Mouse (Mus musculus): ENCODE results near the gene Gm2a.
A peak's percentile ranks its signal among the peaks of the same experiment; 100 is the strongest.

Gene Gm2a

DNA sequence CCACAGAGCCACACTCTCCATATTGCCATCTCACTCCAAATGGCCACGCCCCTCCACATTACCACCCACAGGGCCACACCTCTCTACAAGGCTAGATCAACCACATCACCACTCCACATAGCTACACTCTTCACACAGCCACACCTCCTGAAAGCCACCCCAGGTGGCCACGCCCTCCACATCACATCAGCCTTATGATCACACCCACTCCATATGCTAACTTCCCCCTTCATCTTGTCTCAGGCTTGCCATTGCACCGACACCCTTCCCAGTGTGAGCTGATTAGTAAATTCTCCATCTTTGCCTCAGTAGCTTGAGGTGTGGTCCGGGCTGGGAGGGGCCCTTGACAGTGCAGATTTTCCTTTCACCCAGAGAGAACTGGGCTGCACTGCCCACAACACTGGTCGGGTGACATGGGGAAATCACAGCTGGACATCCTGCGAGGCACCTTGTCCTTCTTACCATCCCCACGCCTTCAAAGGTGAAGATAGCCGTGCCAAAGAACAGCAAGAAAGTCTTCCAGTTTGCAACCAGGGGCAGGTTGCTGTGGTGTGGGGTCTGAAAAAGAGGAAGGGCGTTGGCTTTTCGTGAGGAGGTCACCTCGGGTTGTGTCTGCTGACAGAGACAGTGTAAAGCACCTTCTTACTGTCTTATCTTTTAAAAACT is 33.3 kb downstream of the Gm2a start:
- DNase-seq (ENCODE audit: low read depth) = no peak

DNA sequence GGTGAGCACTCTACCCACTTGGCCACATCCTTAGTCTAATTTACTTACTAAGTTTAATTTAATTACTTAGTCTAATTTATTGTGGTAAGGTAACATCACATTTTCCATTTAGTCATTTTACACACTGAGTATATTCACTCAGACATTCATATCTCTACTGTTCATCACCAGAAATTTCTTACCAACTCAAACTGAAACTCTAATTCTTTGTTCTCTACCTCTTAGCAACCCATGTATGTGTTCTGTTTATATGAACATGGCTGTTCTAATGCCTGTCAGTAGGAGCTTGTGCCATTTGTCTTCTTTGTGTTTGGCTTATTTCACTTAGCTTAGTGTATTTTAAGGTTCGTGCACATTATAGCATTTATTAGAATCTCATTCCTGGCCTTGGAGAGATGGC is 34.0 kb downstream of the Gm2a start:
- no peak for DNase-seq (ENCODE audit: low read depth)

DNA sequence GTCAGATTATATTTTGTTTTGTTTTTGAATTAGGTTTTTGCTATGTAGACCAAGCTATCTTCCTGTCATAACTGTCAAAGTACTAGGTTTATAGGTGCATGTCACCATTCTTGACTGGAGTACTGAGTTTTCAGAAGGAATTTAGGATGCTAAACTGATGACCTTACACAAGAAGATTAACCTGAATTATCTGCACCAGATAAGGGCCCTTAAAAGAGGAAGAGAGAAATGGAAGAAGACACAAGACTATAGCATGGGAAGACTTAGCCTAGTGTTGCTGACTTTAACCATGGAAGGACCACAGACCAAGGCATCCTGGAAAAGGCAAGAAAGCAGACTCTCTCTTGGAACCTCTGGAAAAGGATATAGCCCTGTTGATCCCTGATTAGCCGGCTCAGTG is 35.3 kb downstream of the Gm2a start:
- DNase-seq (ENCODE audit: low read depth) = no peak

DNA sequence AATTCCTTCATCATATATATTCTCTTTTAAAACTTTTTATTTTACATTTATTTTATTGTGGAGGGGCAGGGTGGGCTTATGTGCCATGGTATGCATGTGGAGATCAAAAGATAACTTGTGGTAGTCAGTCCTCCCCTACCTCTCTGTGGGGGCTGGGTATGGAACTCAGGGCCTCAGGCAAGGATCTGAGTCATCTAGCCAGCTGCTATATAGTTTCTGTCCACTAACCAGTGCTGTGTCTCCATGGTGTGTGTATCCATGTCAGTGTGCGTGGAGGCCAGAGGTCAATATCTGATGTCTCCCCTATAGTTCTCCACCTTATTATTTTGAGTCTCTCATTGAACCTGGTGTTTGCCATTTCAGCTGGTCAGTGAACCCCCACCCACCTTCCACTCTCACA is 36.5 kb downstream of the Gm2a start:
- DNase-seq (ENCODE audit: low read depth) = peak; percentile 12

DNA sequence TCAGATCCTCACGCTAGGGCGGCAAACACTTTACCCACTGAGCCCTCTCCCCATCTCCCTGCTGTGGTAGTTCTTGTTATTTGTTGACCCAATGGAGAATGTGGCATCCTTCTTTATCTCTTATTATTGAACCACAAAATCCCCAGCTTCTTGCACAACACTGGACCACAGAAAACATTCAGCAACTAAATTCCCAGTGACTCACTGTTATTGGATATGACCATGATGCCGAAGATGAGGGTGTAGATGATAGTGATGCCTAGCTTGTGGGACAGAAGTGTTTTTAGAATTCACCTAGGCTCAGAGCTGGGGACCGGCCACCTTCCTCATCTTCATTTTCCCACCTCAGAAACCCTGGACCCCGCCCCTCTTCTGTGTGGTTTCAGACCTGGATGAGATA is 37.0 kb downstream of the Gm2a start:
- DNase-seq (ENCODE audit: low read depth) = peak; percentile 31

DNA sequence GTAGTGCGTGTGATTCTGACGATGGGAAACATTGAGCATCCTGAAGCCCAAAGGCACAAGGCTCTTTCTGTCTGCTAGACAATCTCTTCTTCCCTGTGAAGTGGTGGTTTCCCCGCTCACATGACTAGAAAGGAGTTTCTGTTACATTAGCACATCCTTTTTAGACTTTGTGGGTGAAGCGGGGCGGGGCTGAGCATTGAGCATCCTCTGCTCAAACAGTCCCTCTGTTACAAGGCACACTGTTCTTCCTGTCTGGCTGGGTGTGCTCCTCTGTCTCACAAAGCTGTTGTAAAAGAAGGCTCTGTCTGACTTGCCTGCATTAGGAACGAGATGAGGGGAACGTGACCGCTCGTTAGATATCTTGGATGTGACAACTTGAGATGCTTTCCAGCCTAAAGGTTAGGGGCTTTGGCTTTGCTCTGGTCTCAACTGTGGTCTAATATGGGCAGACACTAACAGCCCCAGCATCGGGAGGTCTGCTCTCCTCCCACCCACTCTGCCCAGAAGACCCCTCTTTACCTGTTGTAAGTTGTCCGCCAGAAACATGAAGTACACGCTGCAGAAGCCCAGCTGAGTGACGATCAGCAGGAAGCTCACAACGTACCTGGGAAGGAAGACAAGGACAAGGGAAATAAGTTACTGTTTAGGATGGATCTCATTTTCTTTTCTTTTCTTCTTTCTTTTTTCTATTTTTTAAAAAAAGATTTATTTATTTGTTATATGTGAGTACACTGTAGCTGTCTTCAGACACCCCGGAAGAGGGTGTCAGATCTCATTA is 39.0 kb downstream of the Gm2a start:
- DNase-seq (ENCODE audit: low read depth) = no peak

DNA sequence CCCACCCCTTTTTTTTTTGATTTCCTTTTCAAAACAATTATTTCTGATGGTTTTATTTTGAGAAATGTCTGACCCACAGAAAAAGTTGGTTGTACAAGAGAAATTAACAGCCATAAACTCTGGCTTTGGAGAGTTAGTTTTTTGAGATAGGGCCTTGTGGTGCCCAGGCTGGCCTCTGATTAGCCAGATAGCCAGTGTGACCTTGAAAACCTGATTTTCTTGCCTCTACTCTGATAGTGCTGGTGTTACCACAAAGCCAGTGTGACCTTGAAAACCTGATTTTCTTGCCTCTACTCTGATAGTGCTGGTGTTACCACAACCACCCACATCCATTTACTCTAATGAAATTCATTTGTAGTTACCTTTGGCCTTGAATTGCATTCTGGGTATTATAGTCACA is 39.7 kb downstream of the Gm2a start:
- no peak for DNase-seq (ENCODE audit: low read depth)

DNA sequence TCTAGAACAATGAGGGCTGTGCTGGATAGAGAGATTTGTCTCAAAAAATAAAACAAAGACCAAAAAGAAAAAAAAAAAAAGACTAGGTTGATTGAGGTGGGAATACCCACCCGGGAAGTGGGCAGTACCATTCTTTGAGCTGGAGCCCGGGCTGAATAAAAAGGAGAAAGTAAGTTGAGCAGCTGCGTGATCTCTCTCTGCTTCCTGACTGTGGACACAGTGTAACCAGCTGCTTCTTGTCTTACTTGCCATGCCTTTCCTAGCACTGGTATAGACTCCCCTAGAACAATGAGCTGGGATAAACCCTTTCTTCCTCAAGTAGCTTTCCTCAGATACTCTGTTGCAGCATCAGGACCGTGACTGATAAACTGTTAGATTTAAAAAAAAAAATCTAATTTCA is 43.6 kb downstream of the Gm2a start:
- no peak for DNase-seq (ENCODE audit: low read depth)

DNA sequence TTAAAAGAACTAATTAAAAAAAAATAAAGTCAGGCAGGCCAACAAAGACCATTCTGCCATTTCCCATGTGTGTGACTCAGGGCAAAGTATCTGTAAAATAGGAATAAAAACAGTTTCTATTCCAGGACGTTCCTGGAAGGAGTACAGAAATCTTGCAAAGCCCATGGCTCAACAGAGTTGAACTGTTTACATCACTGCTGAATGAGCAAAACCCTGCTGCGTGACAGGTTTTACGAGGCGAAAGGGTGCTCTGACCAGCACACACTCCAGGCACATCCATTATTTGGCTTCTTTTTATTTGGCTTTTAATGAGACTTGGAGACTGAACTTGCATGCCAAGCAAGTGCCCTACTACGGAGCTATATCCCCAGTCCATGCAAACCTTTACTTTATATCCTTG is 46.1 kb downstream of the Gm2a start:
- DNase-seq (ENCODE audit: low read depth) = peak; percentile 44

DNA sequence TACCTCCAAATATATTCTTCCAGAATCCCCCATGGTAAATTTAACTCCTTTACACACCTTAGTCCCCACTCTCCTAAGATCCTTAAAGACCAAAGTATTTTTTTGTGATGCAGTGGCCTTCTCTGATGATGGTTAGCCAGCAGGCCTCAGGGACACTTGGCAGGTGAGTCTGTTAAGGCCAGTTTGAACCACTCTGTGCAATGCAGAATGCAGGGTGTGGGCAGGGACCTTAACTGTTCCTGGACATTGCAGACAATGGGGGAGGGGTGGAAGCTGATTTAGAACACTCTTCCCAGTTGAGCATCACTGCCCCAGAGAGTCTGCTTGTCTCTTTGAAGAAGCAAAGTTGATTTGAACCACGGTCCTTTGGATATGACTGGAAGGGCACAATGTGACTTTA is 48.9 kb downstream of the Gm2a start:
- DNase-seq (ENCODE audit: low read depth) = no peak

DNA sequence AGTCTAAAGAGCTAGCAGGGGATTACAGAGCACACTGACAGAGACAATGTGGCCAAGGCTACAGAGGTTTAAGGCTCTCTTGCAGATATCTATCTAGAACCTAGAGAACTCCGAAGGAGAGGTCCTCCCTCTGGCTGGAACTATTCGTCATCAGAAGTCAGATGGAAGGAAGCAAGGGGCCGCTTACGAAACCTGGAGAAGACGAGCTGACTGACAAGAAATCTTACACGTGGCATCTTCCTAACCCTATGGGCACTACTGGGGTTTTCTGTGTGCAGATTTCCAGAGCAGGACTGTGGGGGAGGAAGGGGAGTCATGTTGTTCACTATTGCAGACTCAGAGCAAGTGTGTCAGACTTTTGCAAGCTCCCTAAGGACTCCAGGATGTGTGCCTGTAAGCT is 49.5 kb downstream of the Gm2a start:
- no peak for DNase-seq (ENCODE audit: low read depth)

DNA sequence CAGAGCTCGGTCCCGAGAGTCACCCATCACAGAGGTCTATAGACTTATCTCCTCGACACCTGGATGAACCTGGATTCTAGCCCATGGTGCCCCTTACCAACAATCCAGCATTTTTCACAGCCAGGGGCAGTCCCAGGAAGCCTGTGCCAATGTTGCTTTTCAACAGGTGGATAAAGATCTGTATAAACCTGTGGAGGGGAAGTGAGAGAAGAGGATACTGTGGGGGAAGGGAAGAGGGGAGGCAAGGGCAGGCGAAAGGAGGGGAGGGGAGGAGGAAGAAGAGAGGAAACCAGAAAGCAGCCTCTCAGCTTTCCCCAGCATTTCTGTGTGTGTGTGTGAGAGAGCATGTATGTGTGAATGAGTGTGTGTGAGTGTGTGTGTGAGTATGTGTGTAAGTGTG is 50.5 kb downstream of the Gm2a start:
- no peak for DNase-seq (ENCODE audit: low read depth)

DNA sequence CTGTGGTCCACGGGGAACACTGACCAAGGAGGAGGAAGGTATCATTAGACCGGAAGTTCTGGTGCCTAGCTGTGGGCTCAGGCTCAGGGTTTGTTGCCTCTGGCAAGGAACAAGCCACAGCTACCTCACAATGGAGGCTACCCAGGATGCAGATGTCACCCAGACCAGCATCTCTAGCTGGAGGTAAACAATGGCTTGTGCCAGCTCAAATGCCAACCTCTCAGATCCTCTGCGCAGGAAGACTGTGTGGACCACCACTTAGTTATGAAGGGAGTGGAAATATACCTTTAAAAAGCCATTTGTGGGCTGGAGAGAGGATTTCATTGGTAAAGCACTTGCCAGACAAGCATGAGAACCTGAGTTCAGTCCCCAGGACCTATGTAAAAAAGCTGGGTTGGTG is 53.7 kb downstream of the Gm2a start, which contains the start of gene Slc36a3:
Slc36a3 (minus strand) TSS at position 101 of the 400 bp plus-strand sequence.
- no peak for DNase-seq (ENCODE audit: low read depth)

DNA sequence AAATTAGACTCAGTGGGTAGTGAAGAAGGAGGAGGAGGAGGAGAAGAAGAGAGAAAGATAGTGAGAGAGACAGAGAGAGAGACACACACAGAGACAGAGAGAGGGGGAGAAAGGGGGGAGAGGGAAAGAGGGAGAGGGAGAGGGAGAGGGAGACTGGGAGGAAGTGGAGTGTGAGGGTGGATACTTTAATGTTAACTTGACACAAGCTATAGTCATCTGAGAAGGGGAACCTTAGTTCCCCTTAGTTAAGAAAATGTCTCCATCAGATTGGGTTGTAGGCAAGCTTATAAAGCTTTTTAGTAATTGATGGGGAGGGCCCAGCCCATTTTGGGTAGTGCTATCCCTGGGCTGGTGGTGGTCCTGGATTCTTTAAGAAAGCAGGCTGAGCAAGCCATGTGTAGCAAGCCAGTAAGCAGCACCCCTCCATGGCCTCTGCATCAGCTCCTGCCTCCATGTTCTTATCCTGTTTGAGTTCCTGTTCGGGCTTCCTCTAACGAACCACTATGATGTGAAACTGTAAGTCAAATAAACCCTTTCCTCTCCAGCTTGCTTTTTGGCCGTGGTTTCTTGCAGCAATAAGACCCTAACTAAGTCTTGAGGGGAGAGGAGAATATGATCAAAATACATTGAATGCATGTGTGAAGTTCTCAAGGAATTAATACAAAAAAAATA is 56.6 kb downstream of the Gm2a start:
- no peak for DNase-seq (ENCODE audit: low read depth)

DNA sequence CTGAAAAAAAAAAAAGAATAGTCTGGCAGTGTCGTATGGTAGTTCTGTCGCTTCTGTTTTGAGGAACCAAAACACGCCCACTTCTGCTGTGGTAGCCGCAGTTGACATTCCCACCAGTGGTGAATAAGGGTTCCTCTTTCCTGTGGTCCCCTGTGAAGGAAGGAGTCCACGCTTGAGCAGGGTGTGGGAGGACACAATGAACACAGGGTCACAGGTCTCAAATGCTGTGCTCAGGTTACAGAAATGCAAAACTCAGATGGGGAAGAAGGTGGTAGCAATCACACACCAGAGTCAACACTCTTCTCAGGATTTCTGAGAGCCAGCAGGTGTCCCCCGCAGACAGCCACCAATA is 57.1 kb downstream of the Gm2a start:
- DNase-seq (ENCODE audit: low read depth) = no peak

DNA sequence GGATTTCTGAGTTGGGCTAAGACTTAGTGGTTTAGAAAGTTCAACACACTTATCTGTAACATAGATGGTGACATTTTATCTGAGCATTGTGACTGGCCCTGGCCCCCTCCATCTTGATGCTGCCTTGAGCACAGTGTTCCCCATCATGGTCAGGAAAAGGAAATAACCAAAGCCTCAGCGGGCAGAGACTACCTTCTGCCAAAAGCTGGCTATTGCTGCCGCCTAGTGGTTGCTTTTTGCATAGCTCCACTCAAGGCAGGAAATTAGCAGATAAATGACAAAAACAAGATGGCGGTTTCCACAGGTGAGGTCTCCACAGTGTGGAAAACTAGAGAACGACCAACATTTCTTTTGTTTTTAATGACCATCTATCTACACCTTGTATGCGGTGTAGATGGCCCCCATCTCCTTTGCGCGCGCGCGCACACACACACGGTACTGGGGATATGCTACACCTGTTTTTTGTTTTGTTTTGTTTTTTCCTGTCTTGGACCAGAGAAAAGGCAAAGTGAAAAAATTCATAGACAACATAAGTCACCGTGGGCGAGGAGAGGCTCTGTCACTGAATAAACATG is 61.0 kb downstream of the Gm2a start:
- peak; percentile 86 for DNase-seq (ENCODE audit: low read depth)
